Mouse (Mus musculus) myocyte (in vitro differentiated cells): ENCODE measurements at regions not wholly inside any gene's neighbourhood (a gene's known extent, or its start where the extent isn't known, plus 50 kb on each side); places are given as distances from the start of the nearest gene placed in this dataset.

Source experiments
- H3K27me3 ChIP-seq: one replicate; pipeline ENCODE4 v1.6.1; 2011; ENCODE audit not compliant: control insufficient read depth, insufficient read depth, insufficient read length
- H3K36me3 ChIP-seq: one replicate; pipeline ENCODE4 v1.6.1; 2011; ENCODE audit not compliant: control insufficient read depth, insufficient read depth
- H3K4me2 ChIP-seq: one replicate; pipeline ENCODE4 v1.6.1; 2011; ENCODE audit warnings: low read depth, control low read depth
- H3K4me3 ChIP-seq: one replicate; pipeline ENCODE4 v1.5.1; 2011; ENCODE audit warnings: mild to moderate bottlenecking, control low read depth, moderate library complexity
- H3K79me2 ChIP-seq: one replicate; pipeline ENCODE4 v1.6.1; 2011; ENCODE audit not compliant: control insufficient read depth, insufficient read depth
- H3ac ChIP-seq: one replicate; pipeline ENCODE4 v1.6.1; 2011; ENCODE audit not compliant: control insufficient read depth, insufficient read length
- CEBPB ChIP-seq: IDR thresholded peaks from 2 replicates; pipeline ENCODE4 v1.6.1; 2011; ENCODE audit warnings: mild to moderate bottlenecking, moderate library complexity; ENCODE audit not compliant: poor library complexity, insufficient read depth, severe bottlenecking
- E2F4 ChIP-seq: IDR thresholded peaks from one replicate; pipeline ENCODE4 v1.6.1; 2011; ENCODE audit warnings: mild to moderate bottlenecking, control low read depth, moderate library complexity; ENCODE audit not compliant: insufficient read depth
- MAX ChIP-seq: IDR thresholded peaks from one replicate; pipeline ENCODE4 v1.6.1; 2011; ENCODE audit warnings: low read depth, mild to moderate bottlenecking, control low read depth
- MYOD1 ChIP-seq, 3 experiments: IDR thresholded peaks; one replicate each; pipeline ENCODE4 v1.6.1; 2011; ENCODE audit warnings: control low read depth in 2 of 3, low read depth in 2 of 3, mild to moderate bottlenecking in 2 of 3, moderate library complexity in 1 of 3; ENCODE audit not compliant: insufficient read length in 2 of 3, control insufficient read depth in 1 of 3
- MYOG ChIP-seq, 3 experiments: IDR thresholded peaks; one replicate each; pipeline ENCODE4 v1.6.1; 2011; ENCODE audit warnings: control low read depth in 2 of 3, low read depth in 2 of 3, mild to moderate bottlenecking in 2 of 3; ENCODE audit not compliant: insufficient read length in 2 of 3, control insufficient read depth in 1 of 3, insufficient read depth in 1 of 3
- POLR2A ChIP-seq: IDR thresholded peaks from one replicate; pipeline ENCODE4 v1.6.1; 2011; ENCODE audit warnings: low read depth, mild to moderate bottlenecking, control low read depth, moderate library complexity; ENCODE audit not compliant: insufficient read length
- POLR2AphosphoS2 ChIP-seq: IDR thresholded peaks from one replicate; pipeline ENCODE4 v1.6.1; 2011; ENCODE audit warnings: low read depth, control low read depth; ENCODE audit not compliant: insufficient read length
- REST ChIP-seq: IDR thresholded peaks from one replicate; pipeline ENCODE4 v1.6.1; 2011; ENCODE audit warnings: mild to moderate bottlenecking, control low read depth, moderate library complexity; ENCODE audit not compliant: insufficient read depth, insufficient read length
- SRF ChIP-seq: IDR thresholded peaks from one replicate; pipeline ENCODE4 v1.6.1; 2011; ENCODE audit warnings: low read depth; ENCODE audit not compliant: control insufficient read depth, insufficient read length
- TCF12 ChIP-seq: IDR thresholded peaks from one replicate; pipeline ENCODE4 v1.6.1; 2011; ENCODE audit warnings: mild to moderate bottlenecking, control low read depth; ENCODE audit not compliant: poor library complexity, insufficient read depth, severe bottlenecking
- TCF3 ChIP-seq: IDR thresholded peaks from one replicate; pipeline ENCODE4 v1.6.1; 2011; ENCODE audit warnings: low read depth, control low read depth; ENCODE audit not compliant: insufficient read length
- USF1 ChIP-seq: IDR thresholded peaks from one replicate; pipeline ENCODE4 v1.6.1; 2011; ENCODE audit warnings: low read depth, mild to moderate bottlenecking, control low read depth, moderate library complexity

DNA sequence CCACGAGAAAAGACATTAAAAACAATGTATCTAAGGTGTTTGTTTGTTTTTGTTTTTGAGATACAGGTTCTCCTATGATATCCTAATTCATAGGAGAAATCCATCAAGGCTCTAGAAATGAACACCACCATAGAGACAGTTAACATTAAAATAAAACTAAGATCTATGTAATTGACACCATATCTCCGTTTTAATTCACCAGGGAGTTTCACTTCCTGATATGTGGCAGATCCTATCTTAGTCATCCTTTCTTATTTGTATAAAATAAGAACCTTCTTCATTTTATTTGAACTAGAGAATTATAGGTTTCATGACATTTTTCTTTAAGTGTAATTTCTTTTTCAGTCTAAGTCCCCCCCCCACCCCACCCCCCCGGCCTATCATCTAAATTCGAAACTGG is 332.3 kb downstream of the Epha7 start:
- no peak overlapping the region for H3K4me2 ChIP-seq
- H3K79me2 ChIP-seq: no peaks in the 10 kb centered on the region
- H3K36me3 ChIP-seq: no peaks in the 10 kb centered on the region
- TF ChIP-seq USF1 (no peak), E2F4 (no peak), REST (no peak), POLR2A (no peak), POLR2AphosphoS2 (no peak), SRF (no peak), TCF3 (no peak), CEBPB (no peak), MAX (no peak)
- H3K4me3 ChIP-seq: no peak overlapping the region
- H3ac ChIP-seq: no peak overlapping the region
- no peaks in the 10 kb centered on the region for H3K27me3 ChIP-seq

DNA sequence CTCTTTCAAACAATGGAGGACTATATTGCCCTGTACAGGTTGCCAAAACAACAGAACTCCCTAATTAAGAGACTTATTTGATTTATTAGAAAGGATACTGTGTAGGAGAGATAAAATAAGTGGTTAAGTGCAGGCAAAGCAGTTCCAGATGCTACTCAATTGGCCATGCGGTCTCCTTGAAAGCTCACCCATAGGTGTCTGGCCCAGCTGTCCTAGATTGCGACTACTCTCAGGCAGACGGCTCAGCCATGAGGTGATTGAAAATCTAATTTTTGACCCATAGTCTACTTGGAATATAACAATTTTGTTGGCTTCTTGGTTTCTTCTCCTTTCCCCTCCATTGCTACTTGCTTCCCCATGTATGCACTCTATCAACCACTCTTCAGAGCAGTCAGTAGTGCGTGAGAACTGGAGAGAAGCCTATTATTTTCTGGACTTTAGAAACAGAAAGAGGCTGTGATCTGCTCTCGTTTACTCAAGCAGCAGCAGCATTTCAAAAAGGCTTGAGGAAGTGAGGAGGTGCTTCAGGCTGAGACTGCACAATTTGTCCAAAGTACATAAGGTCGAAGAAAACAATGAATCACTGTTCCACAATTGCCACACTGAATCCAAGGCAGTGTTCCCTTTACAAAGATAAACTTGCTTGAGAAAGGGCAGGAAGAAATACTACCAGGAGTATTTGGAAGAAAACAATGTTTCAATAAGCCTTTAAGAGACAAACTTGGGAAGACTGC is 339.4 kb downstream of the Epha7 start:
- H3K4me2 ChIP-seq: no peak overlapping the region
- H3ac ChIP-seq: no peak overlapping the region
- H3K36me3 ChIP-seq: no peaks in the 10 kb centered on the region
- TF ChIP-seq USF1 (no peak), SRF (no peak), MAX (no peak), POLR2A (no peak), MYOG (IDR thresholded peaks at IDR 0.05; ENCODE audit: control insufficient read depth in 1 of 3, insufficient read depth in 1 of 3, insufficient read length in 2 of 3, low read depth in 2 of 3) (no peak), CEBPB (no peak), TCF12 (no peak), REST (no peak), TCF3 (no peak), POLR2AphosphoS2 (no peak), MYOD1 (IDR thresholded peaks at IDR 0.05; ENCODE audit: control insufficient read depth in 1 of 3, insufficient read length in 2 of 3, low read depth in 2 of 3) (no peak), E2F4 (no peak)
- no peaks in the 10 kb centered on the region for H3K79me2 ChIP-seq
- no peaks in the 10 kb centered on the region for H3K27me3 ChIP-seq
- no peak overlapping the region for H3K4me3 ChIP-seq

DNA sequence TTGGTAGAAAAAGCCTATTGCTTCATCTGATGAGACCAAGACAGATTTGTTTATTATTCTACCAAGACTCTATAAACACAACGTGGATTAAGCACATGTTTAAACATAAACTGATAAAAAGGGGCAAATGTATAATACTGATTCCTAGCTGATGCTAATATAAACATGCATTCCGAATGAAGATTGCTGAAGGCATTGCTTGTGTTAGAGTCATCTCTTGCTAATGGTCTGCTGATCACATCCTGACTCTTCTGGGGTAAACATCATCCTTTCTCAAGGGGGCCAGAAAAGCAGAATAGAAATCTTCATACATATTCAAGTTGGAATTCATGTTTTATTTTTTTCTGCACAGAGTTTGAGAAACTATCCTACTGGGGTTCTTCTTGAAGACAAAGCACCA is 369.6 kb downstream of the Epha7 start:
- Histone ChIP-seq H3K27me3 (no peaks in the 10 kb centered on the region), H3K79me2 (no peaks in the 10 kb centered on the region), H3ac (no peak overlapping the region), H3K4me3 (no peak overlapping the region), H3K36me3 (no peaks in the 10 kb centered on the region), H3K4me2 (no peak overlapping the region)
- TF ChIP-seq TCF12 (no peak), REST (no peak), CEBPB (no peak), E2F4 (no peak), MYOG (IDR thresholded peaks at IDR 0.05; ENCODE audit: control insufficient read depth in 1 of 3, insufficient read depth in 1 of 3, insufficient read length in 2 of 3, low read depth in 2 of 3) (no peak), USF1 (no peak), POLR2A (no peak), SRF (no peak), TCF3 (no peak), MYOD1 (IDR thresholded peaks at IDR 0.05; ENCODE audit: control insufficient read depth in 1 of 3, insufficient read length in 2 of 3, low read depth in 2 of 3) (no peak), POLR2AphosphoS2 (no peak), MAX (no peak)

DNA sequence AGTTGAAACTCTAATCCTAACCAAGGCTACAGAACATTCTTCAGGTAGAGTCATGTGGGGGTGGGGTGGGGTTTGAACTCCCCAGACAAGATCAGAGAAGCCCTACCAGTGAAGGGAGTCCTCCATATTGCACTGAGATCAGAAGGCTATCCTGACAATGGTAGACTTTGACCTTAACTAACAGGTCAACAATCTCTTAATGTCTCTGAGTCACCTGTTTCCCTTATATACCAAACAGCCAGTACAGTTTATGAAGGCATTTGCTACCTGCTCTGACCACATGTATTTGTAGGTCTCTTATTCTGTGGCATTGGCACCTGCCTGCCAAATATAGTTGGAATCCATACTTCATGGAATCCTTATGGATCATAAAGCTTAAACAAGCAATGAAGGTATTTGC is 370.5 kb downstream of the Epha7 start:
- TF ChIP-seq E2F4 (no peak), TCF12 (no peak), MYOG (IDR thresholded peaks at IDR 0.05; ENCODE audit: control insufficient read depth in 1 of 3, insufficient read depth in 1 of 3, insufficient read length in 2 of 3, low read depth in 2 of 3) (no peak), SRF (no peak), MAX (no peak), POLR2A (no peak), REST (no peak), MYOD1 (IDR thresholded peaks at IDR 0.05; ENCODE audit: control insufficient read depth in 1 of 3, insufficient read length in 2 of 3, low read depth in 2 of 3) (no peak), POLR2AphosphoS2 (no peak), TCF3 (no peak), USF1 (no peak), CEBPB (no peak)
- H3ac ChIP-seq: no peak overlapping the region
- no peaks in the 10 kb centered on the region for H3K36me3 ChIP-seq
- no peak overlapping the region for H3K4me2 ChIP-seq
- no peaks in the 10 kb centered on the region for H3K79me2 ChIP-seq
- no peak overlapping the region for H3K4me3 ChIP-seq
- no peaks in the 10 kb centered on the region for H3K27me3 ChIP-seq

DNA sequence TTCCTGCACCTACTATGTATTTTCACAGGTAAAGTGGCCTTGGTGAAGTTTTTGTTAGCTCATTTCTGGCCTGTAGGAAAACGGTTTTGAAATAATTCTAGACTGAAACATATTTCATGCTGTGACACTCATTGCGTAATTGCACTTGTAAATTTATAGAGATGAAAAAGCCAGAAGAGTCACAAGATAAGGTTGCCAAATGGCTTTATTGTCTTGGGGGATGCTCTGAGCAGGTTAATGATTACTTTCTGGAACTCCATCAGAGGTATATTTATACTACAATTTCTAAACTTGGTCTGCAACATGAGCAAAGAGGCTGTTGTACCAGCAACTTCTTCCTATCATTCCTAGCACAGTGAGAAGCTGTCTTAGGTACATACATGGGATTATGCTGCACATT is 370.9 kb downstream of the Epha7 start:
- TF ChIP-seq TCF3 (no peak), USF1 (no peak), POLR2A (no peak), MYOD1 (IDR thresholded peaks at IDR 0.05; ENCODE audit: control insufficient read depth in 1 of 3, insufficient read length in 2 of 3, low read depth in 2 of 3) (no peak), CEBPB (no peak), REST (no peak), TCF12 (no peak), E2F4 (no peak), MYOG (IDR thresholded peaks at IDR 0.05; ENCODE audit: control insufficient read depth in 1 of 3, insufficient read depth in 1 of 3, insufficient read length in 2 of 3, low read depth in 2 of 3) (no peak), MAX (no peak), SRF (no peak), POLR2AphosphoS2 (no peak)
- Histone ChIP-seq H3K4me2 (no peak overlapping the region), H3ac (no peak overlapping the region), H3K36me3 (no peaks in the 10 kb centered on the region), H3K79me2 (no peaks in the 10 kb centered on the region), H3K27me3 (no peaks in the 10 kb centered on the region), H3K4me3 (no peak overlapping the region)
